Mouse (Mus musculus): ENCODE data around the gene Cmip. TPM values are rescaled to one million over a fixed set of nuclear protein-coding genes. Genes with fewer than 3 reads are reported as not detected.

Cmip gene
- polyA plus RNA-seq, 1 experiment = 64.9 TPM

DNA sequence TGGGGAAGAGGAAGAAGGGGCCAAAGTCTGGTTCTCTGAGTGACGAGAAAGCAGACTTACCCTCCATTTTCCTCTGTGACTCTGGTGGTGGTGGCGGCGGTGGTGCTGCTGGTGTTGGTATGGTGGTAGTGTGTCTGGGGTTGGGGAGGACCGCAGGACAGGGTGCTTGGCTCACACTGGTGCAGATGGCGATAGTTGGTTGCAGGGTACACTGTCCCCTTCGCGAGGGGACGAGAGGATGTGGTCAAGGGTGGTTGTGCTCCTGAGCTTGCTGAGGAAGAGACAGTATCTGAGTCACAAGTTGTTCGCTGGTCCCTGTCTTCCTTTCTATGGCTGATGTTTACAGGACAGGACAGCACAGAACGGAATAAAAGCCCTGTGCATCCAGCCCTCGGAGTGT is 88.5 kb downstream of the Cmip start:
- no peak overlapping the region for H3K27ac ChIP-seq (ENCODE audit: insufficient read depth, low read length)
- WGBS = 92% methylated on average over 11 of the region's 11 CpGs
- TF ChIP-seq POLR2A (IDR thresholded peaks at IDR 0.05; ENCODE audit: borderline replicate concordance, insufficient read depth, low read length) (no peak), CTCF (IDR thresholded peaks at IDR 0.05; ENCODE audit: borderline replicate concordance, insufficient read depth, low read depth, low read length) (no peak)
- H3K4me1 ChIP-seq (ENCODE audit: control insufficient read depth, insufficient read depth, low read length) = peaks cover 17% of the 10 kb centered on the region
- H3K27me3 ChIP-seq (ENCODE audit: control insufficient read depth, insufficient read depth, low read length) = no peaks in the 10 kb centered on the region
- no peak overlapping the region for H3K4me3 ChIP-seq (replicated peaks; ENCODE audit: insufficient read depth, low read depth, low read length)
- DNase-seq = no peak

DNA sequence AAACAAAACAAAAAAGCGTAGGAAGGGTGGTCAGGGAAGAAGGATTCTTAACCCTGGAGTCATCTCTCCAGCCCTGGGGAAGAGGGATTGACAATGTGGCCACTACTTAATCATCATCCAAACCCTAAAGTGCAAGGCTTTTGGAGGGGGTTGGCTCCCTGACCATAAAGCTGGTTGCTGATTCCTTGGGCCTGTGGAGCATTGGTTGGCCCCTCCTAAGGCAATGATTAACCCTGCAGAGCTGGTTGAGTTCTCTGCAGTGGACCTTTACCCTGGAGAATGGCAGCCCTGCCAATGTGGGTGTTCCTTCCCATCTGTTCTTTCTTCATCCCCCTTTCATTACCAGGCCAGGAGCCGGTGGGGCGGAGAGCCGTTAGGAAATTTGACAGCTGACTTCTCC is 90.7 kb downstream of the Cmip start:
- DNase-seq = no peak
- no peak overlapping the region for H3K4me3 ChIP-seq (replicated peaks; ENCODE audit: insufficient read depth, low read depth, low read length)
- H3K4me1 ChIP-seq (ENCODE audit: control insufficient read depth, insufficient read depth, low read length) = peaks cover 17% of the 10 kb centered on the region
- no peaks in the 10 kb centered on the region for H3K27me3 ChIP-seq (ENCODE audit: control insufficient read depth, insufficient read depth, low read length)
- H3K27ac ChIP-seq (ENCODE audit: insufficient read depth, low read length) = no peak overlapping the region
- no peak for TF ChIP-seq CTCF (IDR thresholded peaks at IDR 0.05; ENCODE audit: borderline replicate concordance, insufficient read depth, low read depth, low read length)
- no peak for TF ChIP-seq POLR2A (IDR thresholded peaks at IDR 0.05; ENCODE audit: borderline replicate concordance, insufficient read depth, low read length)
- 63% methylated on average over 4 of the region's 4 CpGs for WGBS

DNA sequence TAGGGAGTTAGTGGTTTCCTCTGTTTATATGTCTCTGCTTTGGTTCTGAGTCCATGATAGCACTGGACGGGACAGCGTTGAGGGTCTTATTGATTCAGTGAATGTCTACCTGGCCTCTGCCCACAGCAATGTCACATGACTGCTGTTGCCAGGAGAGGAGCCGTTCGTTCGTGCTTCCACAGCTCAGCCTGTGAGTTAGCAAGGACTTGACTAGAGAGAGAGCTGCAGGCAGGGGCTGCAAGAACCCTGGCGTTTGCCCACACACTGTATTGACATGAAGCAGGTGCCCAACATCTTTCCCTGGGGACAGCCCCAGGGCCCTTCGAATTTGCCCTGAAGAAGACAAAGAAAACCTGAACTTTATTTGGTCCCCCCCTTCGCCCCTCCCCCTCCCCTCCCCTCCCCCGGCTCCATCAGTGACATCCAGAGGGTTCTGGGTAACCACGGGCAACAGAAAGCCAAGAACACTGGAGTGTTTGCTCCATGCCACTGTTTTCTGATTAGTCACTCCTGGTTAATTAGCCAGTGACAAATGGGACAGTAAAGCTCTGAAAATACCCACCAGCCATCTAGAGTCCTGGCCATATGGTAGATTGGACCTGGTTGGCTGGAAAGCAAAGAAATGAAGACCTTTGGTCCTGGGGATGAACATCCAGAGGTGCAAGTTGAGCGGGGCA is 92.0 kb downstream of the Cmip start:
- Histone ChIP-seq H3K27ac (ENCODE audit: insufficient read depth, low read length) (no peak overlapping the region), H3K4me1 (ENCODE audit: control insufficient read depth, insufficient read depth, low read length) (peaks cover 17% of the 10 kb centered on the region), H3K27me3 (ENCODE audit: control insufficient read depth, insufficient read depth, low read length) (no peaks in the 10 kb centered on the region), H3K4me3 (replicated peaks; ENCODE audit: insufficient read depth, low read depth, low read length) (no peak overlapping the region)
- DNase-seq = no peak
- 56% methylated on average over 11 of the region's 11 CpGs for WGBS
- TF ChIP-seq POLR2A (IDR thresholded peaks at IDR 0.05; ENCODE audit: borderline replicate concordance, insufficient read depth, low read length) (no peak), CTCF (IDR thresholded peaks at IDR 0.05; ENCODE audit: borderline replicate concordance, insufficient read depth, low read depth, low read length) (no peak)

DNA sequence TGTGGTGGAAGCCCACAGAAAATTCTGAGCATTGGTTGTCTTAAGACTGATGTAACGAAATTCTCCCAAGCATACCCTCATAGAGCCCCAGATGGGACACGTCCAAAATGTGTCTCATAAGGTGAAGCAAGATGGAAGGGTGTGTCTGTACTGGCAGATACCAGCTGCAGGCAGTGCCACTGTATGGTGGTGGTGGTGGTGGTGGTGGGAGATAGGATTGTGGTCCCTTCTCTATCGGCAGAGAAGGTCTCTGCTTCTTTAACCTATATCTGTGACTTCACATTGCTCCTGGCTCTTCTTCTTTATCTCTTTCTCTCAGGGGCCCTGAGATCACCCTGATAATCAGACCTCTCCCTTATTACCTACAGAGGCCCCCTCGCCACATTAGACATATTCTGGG is 92.7 kb downstream of the Cmip start:
- Histone ChIP-seq H3K4me3 (replicated peaks; ENCODE audit: insufficient read depth, low read depth, low read length) (no peak overlapping the region), H3K27me3 (ENCODE audit: control insufficient read depth, insufficient read depth, low read length) (no peaks in the 10 kb centered on the region), H3K27ac (ENCODE audit: insufficient read depth, low read length) (no peak overlapping the region), H3K4me1 (ENCODE audit: control insufficient read depth, insufficient read depth, low read length) (peaks cover 14% of the 10 kb centered on the region)
- WGBS = 95% methylated on average over 4 of the region's 4 CpGs
- DNase-seq = no peak
- TF ChIP-seq POLR2A (IDR thresholded peaks at IDR 0.05; ENCODE audit: borderline replicate concordance, insufficient read depth, low read length) (no peak), CTCF (IDR thresholded peaks at IDR 0.05; ENCODE audit: borderline replicate concordance, insufficient read depth, low read depth, low read length) (no peak)

DNA sequence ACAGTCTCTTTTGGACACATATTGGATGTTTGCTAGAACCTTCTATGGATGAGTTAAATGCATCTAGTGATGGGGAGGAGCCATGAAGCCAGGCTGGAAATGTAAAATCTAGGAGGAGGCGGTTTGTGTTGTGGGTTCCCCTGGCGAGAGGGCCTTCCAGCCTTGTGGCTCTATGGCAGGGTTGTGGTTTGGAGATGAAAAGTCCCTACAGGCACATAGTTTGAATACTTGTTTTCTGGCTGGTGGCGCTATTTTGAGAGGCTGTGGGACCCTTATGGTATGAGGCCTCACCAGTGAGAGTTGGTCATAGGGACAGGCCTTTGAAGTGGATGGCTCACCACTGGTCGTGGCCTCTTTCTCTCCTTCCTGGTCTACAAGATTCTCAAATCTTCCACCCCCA is 95.2 kb downstream of the Cmip start:
- Histone ChIP-seq H3K27ac (ENCODE audit: insufficient read depth, low read length) (no peak overlapping the region), H3K27me3 (ENCODE audit: control insufficient read depth, insufficient read depth, low read length) (no peaks in the 10 kb centered on the region), H3K4me3 (replicated peaks; ENCODE audit: insufficient read depth, low read depth, low read length) (no peak overlapping the region), H3K4me1 (ENCODE audit: control insufficient read depth, insufficient read depth, low read length) (peaks cover 6% of the 10 kb centered on the region; the same call in 1 of the 2 replicates)
- 97% methylated on average over 4 of the region's 4 CpGs for WGBS
- TF ChIP-seq POLR2A (IDR thresholded peaks at IDR 0.05; ENCODE audit: borderline replicate concordance, insufficient read depth, low read length) (no peak), CTCF (IDR thresholded peaks at IDR 0.05; ENCODE audit: borderline replicate concordance, insufficient read depth, low read depth, low read length) (no peak)
- no peak for DNase-seq

DNA sequence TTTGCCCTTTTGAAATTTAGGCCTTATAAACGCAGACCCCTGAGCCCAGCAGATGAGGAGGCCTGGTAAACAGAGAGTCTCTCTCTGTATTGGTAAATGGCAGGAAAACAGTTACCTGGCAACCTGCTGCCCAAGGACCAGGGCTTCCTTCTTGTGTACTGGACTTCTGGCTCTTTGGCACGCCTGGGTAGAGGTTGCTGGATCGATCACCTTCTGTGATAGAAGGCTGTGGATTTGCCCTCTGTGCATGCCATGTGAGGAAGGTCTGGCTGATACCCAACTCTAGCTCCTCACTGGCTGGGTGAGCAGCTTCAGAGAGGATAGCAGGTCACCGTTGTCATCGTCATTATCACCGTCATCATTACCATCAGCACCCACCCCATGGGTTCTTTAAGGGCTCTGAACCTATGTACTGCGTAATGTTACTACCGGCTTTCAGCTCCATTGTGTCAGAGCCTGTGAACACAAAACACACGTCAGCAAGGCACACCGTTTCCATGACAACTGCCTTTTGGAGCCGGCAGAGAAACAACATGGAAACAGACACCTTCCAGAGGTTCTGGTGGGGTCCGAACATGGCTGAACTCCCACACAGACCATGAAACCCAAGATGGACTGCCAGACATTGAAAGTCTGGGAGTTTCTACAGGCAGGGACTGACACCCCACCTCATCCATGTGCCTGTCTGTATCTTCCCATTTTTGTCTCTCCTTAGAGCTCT is 98.4 kb downstream of the Cmip start:
- no peak for TF ChIP-seq POLR2A (IDR thresholded peaks at IDR 0.05; ENCODE audit: borderline replicate concordance, insufficient read depth, low read length)
- TF ChIP-seq CTCF (IDR thresholded peaks at IDR 0.05; ENCODE audit: borderline replicate concordance, insufficient read depth, low read depth, low read length) = no peak
- Histone ChIP-seq H3K4me1 (ENCODE audit: control insufficient read depth, insufficient read depth, low read length) (peaks cover 4% of the 10 kb centered on the region), H3K27ac (ENCODE audit: insufficient read depth, low read length) (no peak overlapping the region), H3K27me3 (ENCODE audit: control insufficient read depth, insufficient read depth, low read length) (no peaks in the 10 kb centered on the region), H3K4me3 (replicated peaks; ENCODE audit: insufficient read depth, low read depth, low read length) (no peak overlapping the region)
- 82% methylated on average over 12 of the region's 12 CpGs for WGBS
- no peak for DNase-seq

DNA sequence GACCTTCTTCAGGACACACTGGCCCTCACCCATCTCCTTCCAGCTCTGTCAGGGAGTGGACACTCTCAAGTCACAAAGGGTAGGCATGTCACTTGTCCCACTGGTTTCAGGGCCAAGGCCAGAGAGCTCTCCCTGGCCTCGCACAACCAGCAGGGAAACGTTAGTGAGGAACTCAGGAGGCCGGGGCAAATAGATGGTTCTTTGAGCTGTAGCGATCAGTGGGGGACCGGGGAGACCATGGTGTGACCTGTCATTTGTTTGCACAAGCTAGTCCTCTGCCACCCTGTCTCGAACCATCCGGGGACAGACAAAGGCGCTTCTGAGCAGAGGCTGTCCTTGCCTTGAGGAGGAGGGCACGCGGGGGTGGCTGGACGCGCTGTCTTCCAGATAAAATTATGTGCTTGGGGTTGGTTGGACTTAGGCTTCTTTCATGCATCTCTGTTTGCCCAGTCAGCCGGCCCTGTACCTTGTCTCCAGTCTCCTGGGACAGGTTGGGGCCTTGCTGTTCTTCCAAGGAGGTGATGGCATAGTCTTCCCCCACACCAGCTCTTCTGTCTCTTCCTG is 99.3 kb downstream of the Cmip start:
- TF ChIP-seq POLR2A (IDR thresholded peaks at IDR 0.05; ENCODE audit: borderline replicate concordance, insufficient read depth, low read length) = no peak
- no peak for DNase-seq
- Histone ChIP-seq H3K27me3 (ENCODE audit: control insufficient read depth, insufficient read depth, low read length) (no peaks in the 10 kb centered on the region), H3K27ac (ENCODE audit: insufficient read depth, low read length) (no peak overlapping the region), H3K4me3 (replicated peaks; ENCODE audit: insufficient read depth, low read depth, low read length) (no peak overlapping the region), H3K4me1 (ENCODE audit: control insufficient read depth, insufficient read depth, low read length) (peaks cover 4% of the 10 kb centered on the region)
- 94% methylated on average over 13 of the region's 13 CpGs for WGBS

All from cerebellum, adult 2 months (tissue).